Mouse (Mus musculus) CD4-positive helper T cell, adult 2 months (primary cell): ENCODE data around the gene Mgst1.

ENCODE experiments used
- DNase-seq: peaks from one replicate; pipeline ENCODE4 v3.0.0-alpha.2; 2012; ENCODE audit warnings: low read depth, missing footprints, low spot score

Gene Mgst1

GRCm38 (mm10) chr6:138139930-138140329 is at the start of gene Mgst1:
Gene Mgst1 (plus strand): TSS chr6:138140316.
- DNase-seq = no peak

GRCm38 (mm10) chr6:138092432-138092831 is 47.7 kb upstream of the Mgst1 start:
- no peak for DNase-seq

GRCm38 (mm10) chr6:138095060-138095459 is 45.1 kb upstream of the Mgst1 start:
- no peak for DNase-seq

- DNase-seq = no peak
Measured at GRCm38 (mm10) chr6:138099646-138100045, 40.5 kb upstream of the Mgst1 start.

GRCm38 (mm10) chr6:138101843-138102242 is 38.3 kb upstream of the Mgst1 start:
- DNase-seq = no peak

- DNase-seq = no peak
Measured at GRCm38 (mm10) chr6:138102940-138103339, 37.2 kb upstream of the Mgst1 start.

GRCm38 (mm10) chr6:138104559-138104958 is 35.6 kb upstream of the Mgst1 start:
- DNase-seq = no peak

- no peak for DNase-seq
Measured at GRCm38 (mm10) chr6:138117496-138117895, 22.6 kb upstream of the Mgst1 start.

- no peak for DNase-seq
Measured at GRCm38 (mm10) chr6:138128392-138129335, 11.5 kb upstream of the Mgst1 start.

GRCm38 (mm10) chr6:138130541-138130940 is 9.6 kb upstream of the Mgst1 start:
- no peak for DNase-seq

- DNase-seq = no peak
Measured at GRCm38 (mm10) chr6:138140336-138140735, 220 bp downstream of the Mgst1 start.

GRCm38 (mm10) chr6:138141111-138141592 is 1.0 kb downstream of the Mgst1 start:
- DNase-seq = no peak

GRCm38 (mm10) chr6:138142604-138143003 is 2.5 kb downstream of the Mgst1 start:
- no peak for DNase-seq

- no peak for DNase-seq
Measured at GRCm38 (mm10) chr6:138143450-138143849, 3.3 kb downstream of the Mgst1 start.

GRCm38 (mm10) chr6:138153111-138153510 is 13.0 kb downstream of the Mgst1 start:
- no peak for DNase-seq

GRCm38 (mm10) chr6:138163920-138164319 is 23.8 kb downstream of the Mgst1 start:
- DNase-seq = no peak

GRCm38 (mm10) chr6:138171480-138172224 is 31.5 kb downstream of the Mgst1 start:
- DNase-seq = no peak
